Mouse (Mus musculus): ENCODE data around the gene Astn1. TPM values are rescaled to one million over a fixed set of nuclear protein-coding genes. Genes with fewer than 3 reads are reported as not detected.
A peak's percentile ranks its signal among the peaks of the same experiment; 100 is the strongest.

Astn1 gene
- polyA plus RNA-seq, 1 experiment from 2014 or later: 38.2 TPM

- WGBS: 82% methylated on average over 6 of the region's 6 CpGs
- H3K4me1 ChIP-seq (ENCODE audit: control insufficient read depth, insufficient read depth, low read depth, low read length): no peaks in the 10 kb centered on the region
- H3K9me3 ChIP-seq (ENCODE audit: control insufficient read depth, low read length): no peaks in the 10 kb centered on the region
- no peak for ATAC-seq
- H3K27me3 ChIP-seq (replicated peaks; ENCODE audit: control insufficient read depth, insufficient read depth, low read length): no peaks in the 10 kb centered on the region
- peaks cover 2% of the 10 kb centered on the region; the same call in 1 of the 2 replicates for H3K36me3 ChIP-seq (ENCODE audit: control insufficient read depth, insufficient read depth, low read length)
- H3K4me3 ChIP-seq (ENCODE audit: low read length): no peak overlapping the region
- no peak overlapping the region for H3K27ac ChIP-seq (ENCODE audit: low read depth, low read length)
- H3K9ac ChIP-seq (ENCODE audit: low read depth, low read length): no peak overlapping the region
- no peak overlapping the region for H3K4me2 ChIP-seq (ENCODE audit: low read length)
These were observed 191.3 kb downstream of the Astn1 start for GRCm38 (mm10) chr1:158553341-158553740.

- H3K9me3 ChIP-seq (ENCODE audit: control insufficient read depth, low read length): no peaks in the 10 kb centered on the region
- H3K36me3 ChIP-seq (ENCODE audit: control insufficient read depth, insufficient read depth, low read length): no peaks in the 10 kb centered on the region
- no peaks in the 10 kb centered on the region for H3K27me3 ChIP-seq (replicated peaks; ENCODE audit: control insufficient read depth, insufficient read depth, low read length)
- H3K4me1 ChIP-seq (ENCODE audit: control insufficient read depth, insufficient read depth, low read depth, low read length): no peaks in the 10 kb centered on the region
- H3K27ac ChIP-seq (ENCODE audit: low read depth, low read length): peak overlapping the region; percentile 65
- H3K9ac ChIP-seq (ENCODE audit: low read depth, low read length): no peak overlapping the region
- no peak overlapping the region for H3K4me3 ChIP-seq (ENCODE audit: low read length)
- WGBS: 9% methylated on average over 6 of the region's 6 CpGs
- ATAC-seq: peak; percentile 83
- H3K4me2 ChIP-seq (ENCODE audit: low read length): no peak overlapping the region
These were observed 192.0 kb downstream of the Astn1 start for GRCm38 (mm10) chr1:158554020-158554505.

GRCm38 (mm10) chr1:158573168-158573567, 211.1 kb downstream of the Astn1 start:
- 86% methylated on average over 5 of the region's 5 CpGs for WGBS
- Histone ChIP-seq H3K27me3 (replicated peaks; ENCODE audit: control insufficient read depth, insufficient read depth, low read length) (no peaks in the 10 kb centered on the region), H3K27ac (ENCODE audit: low read depth, low read length) (no peak overlapping the region), H3K4me1 (ENCODE audit: control insufficient read depth, insufficient read depth, low read depth, low read length) (no peaks in the 10 kb centered on the region), H3K9me3 (ENCODE audit: control insufficient read depth, low read length) (no peaks in the 10 kb centered on the region), H3K4me2 (ENCODE audit: low read length) (no peak overlapping the region), H3K36me3 (ENCODE audit: control insufficient read depth, insufficient read depth, low read length) (peaks cover 3% of the 10 kb centered on the region), H3K4me3 (ENCODE audit: low read length) (no peak overlapping the region), H3K9ac (ENCODE audit: low read depth, low read length) (no peak overlapping the region)
- ATAC-seq: no peak

- no peak overlapping the region for H3K4me2 ChIP-seq (ENCODE audit: low read length)
- WGBS: 90% methylated on average over 7 of the region's 7 CpGs
- no peaks in the 10 kb centered on the region for H3K27me3 ChIP-seq (replicated peaks; ENCODE audit: control insufficient read depth, insufficient read depth, low read length)
- ATAC-seq: no peak
- no peak overlapping the region for H3K9ac ChIP-seq (ENCODE audit: low read depth, low read length)
- no peak overlapping the region for H3K4me3 ChIP-seq (ENCODE audit: low read length)
- H3K9me3 ChIP-seq (ENCODE audit: control insufficient read depth, low read length): no peaks in the 10 kb centered on the region
- H3K4me1 ChIP-seq (ENCODE audit: control insufficient read depth, insufficient read depth, low read depth, low read length): no peaks in the 10 kb centered on the region
- H3K36me3 ChIP-seq (ENCODE audit: control insufficient read depth, insufficient read depth, low read length): peaks cover 3% of the 10 kb centered on the region
- no peak overlapping the region for H3K27ac ChIP-seq (ENCODE audit: low read depth, low read length)
These were observed 211.5 kb downstream of the Astn1 start for GRCm38 (mm10) chr1:158573597-158573996.

- ATAC-seq: no peak
- no peak overlapping the region for H3K27ac ChIP-seq (ENCODE audit: low read depth, low read length)
- no peaks in the 10 kb centered on the region for H3K9me3 ChIP-seq (ENCODE audit: control insufficient read depth, low read length)
- no peaks in the 10 kb centered on the region for H3K27me3 ChIP-seq (replicated peaks; ENCODE audit: control insufficient read depth, insufficient read depth, low read length)
- no peak overlapping the region for H3K9ac ChIP-seq (ENCODE audit: low read depth, low read length)
- H3K4me1 ChIP-seq (ENCODE audit: control insufficient read depth, insufficient read depth, low read depth, low read length): no peaks in the 10 kb centered on the region
- no peak overlapping the region for H3K4me2 ChIP-seq (ENCODE audit: low read length)
- peaks cover 6% of the 10 kb centered on the region for H3K36me3 ChIP-seq (ENCODE audit: control insufficient read depth, insufficient read depth, low read length)
- WGBS: 78% methylated on average over 1 of the region's 1 CpGs
- H3K4me3 ChIP-seq (ENCODE audit: low read length): no peak overlapping the region
These were observed 213.9 kb downstream of the Astn1 start for GRCm38 (mm10) chr1:158575997-158576396.

GRCm38 (mm10) chr1:158581806-158582205, 219.7 kb downstream of the Astn1 start:
- peaks cover 8% of the 10 kb centered on the region; the same call in 1 of the 2 replicates for H3K36me3 ChIP-seq (ENCODE audit: control insufficient read depth, insufficient read depth, low read length)
- no peak overlapping the region for H3K4me3 ChIP-seq (ENCODE audit: low read length)
- ATAC-seq: no peak
- H3K27me3 ChIP-seq (replicated peaks; ENCODE audit: control insufficient read depth, insufficient read depth, low read length): no peaks in the 10 kb centered on the region
- H3K27ac ChIP-seq (ENCODE audit: low read depth, low read length): no peak overlapping the region
- no peak overlapping the region for H3K4me2 ChIP-seq (ENCODE audit: low read length)
- H3K4me1 ChIP-seq (ENCODE audit: control insufficient read depth, insufficient read depth, low read depth, low read length): no peaks in the 10 kb centered on the region
- no peak overlapping the region for H3K9ac ChIP-seq (ENCODE audit: low read depth, low read length)
- no peaks in the 10 kb centered on the region for H3K9me3 ChIP-seq (ENCODE audit: control insufficient read depth, low read length)

- Histone ChIP-seq H3K4me1 (ENCODE audit: control insufficient read depth, insufficient read depth, low read depth, low read length) (no peaks in the 10 kb centered on the region), H3K4me2 (ENCODE audit: low read length) (no peak overlapping the region), H3K27me3 (replicated peaks; ENCODE audit: control insufficient read depth, insufficient read depth, low read length) (no peaks in the 10 kb centered on the region), H3K36me3 (ENCODE audit: control insufficient read depth, insufficient read depth, low read length) (0 out of 2 replicates have a peak, but pooled peaks cover 2% of the 10 kb centered on the region), H3K27ac (ENCODE audit: low read depth, low read length) (no peak overlapping the region), H3K9me3 (ENCODE audit: control insufficient read depth, low read length) (no peaks in the 10 kb centered on the region), H3K9ac (ENCODE audit: low read depth, low read length) (no peak overlapping the region), H3K4me3 (ENCODE audit: low read length) (no peak overlapping the region)
- no peak for ATAC-seq
- WGBS: 73% methylated on average over 3 of the region's 3 CpGs
These were observed 226.8 kb downstream of the Astn1 start for GRCm38 (mm10) chr1:158588903-158589302.

- peak; percentile 76 for ATAC-seq
- 42% methylated on average over 16 of the region's 16 CpGs for WGBS
These were observed 234.8 kb downstream of the Astn1 start for GRCm38 (mm10) chr1:158596726-158597448.

GRCm38 (mm10) chr1:158597996-158598395, 235.9 kb downstream of the Astn1 start:
- no peak for ATAC-seq
- 80% methylated on average over 7 of the region's 7 CpGs for WGBS
- H3K4me3 ChIP-seq (ENCODE audit: low read length): no peak overlapping the region

More at GRCm38 (mm10) chr1:158596726-158597448, 234.8 kb downstream of the Astn1 start:
- Histone ChIP-seq H3K9me3 (ENCODE audit: control insufficient read depth, low read length) (no peaks in the 10 kb centered on the region), H3K4me2 (ENCODE audit: low read length) (no peak overlapping the region), H3K27me3 (replicated peaks; ENCODE audit: control insufficient read depth, insufficient read depth, low read length) (no peaks in the 10 kb centered on the region), H3K36me3 (ENCODE audit: control insufficient read depth, insufficient read depth, low read length) (0 out of 2 replicates have a peak, but pooled peaks cover 6% of the 10 kb centered on the region), H3K27ac (ENCODE audit: low read depth, low read length) (no peak overlapping the region), H3K4me3 (ENCODE audit: low read length) (no peak overlapping the region), H3K9ac (ENCODE audit: low read depth, low read length) (no peak overlapping the region), H3K4me1 (ENCODE audit: control insufficient read depth, insufficient read depth, low read depth, low read length) (no peaks in the 10 kb centered on the region)

More at GRCm38 (mm10) chr1:158597996-158598395, 235.9 kb downstream of the Astn1 start:
- Histone ChIP-seq H3K4me1 (ENCODE audit: control insufficient read depth, insufficient read depth, low read depth, low read length) (no peaks in the 10 kb centered on the region), H3K27ac (ENCODE audit: low read depth, low read length) (no peak overlapping the region), H3K9me3 (ENCODE audit: control insufficient read depth, low read length) (no peaks in the 10 kb centered on the region), H3K4me2 (ENCODE audit: low read length) (no peak overlapping the region), H3K27me3 (replicated peaks; ENCODE audit: control insufficient read depth, insufficient read depth, low read length) (no peaks in the 10 kb centered on the region), H3K9ac (ENCODE audit: low read depth, low read length) (no peak overlapping the region), H3K36me3 (ENCODE audit: control insufficient read depth, insufficient read depth, low read length) (0 out of 2 replicates have a peak, but pooled peaks cover 6% of the 10 kb centered on the region)

Measured in hindbrain, embryonic 16.5 days (tissue).